Mouse (Mus musculus): Measurements from ENCODE around the gene Hhat.

Hhat gene

GRCm38 (mm10) chr1:192564691-192565090 is 206.3 kb downstream of the Hhat start:
- in situ Hi-C loops (cut with MboI, MseI) = no loop called here

- in situ Hi-C loops (cut with MboI, MseI) = no loop called here
Measured at GRCm38 (mm10) chr1:192559341-192559740, 211.7 kb downstream of the Hhat start.

DNA sequence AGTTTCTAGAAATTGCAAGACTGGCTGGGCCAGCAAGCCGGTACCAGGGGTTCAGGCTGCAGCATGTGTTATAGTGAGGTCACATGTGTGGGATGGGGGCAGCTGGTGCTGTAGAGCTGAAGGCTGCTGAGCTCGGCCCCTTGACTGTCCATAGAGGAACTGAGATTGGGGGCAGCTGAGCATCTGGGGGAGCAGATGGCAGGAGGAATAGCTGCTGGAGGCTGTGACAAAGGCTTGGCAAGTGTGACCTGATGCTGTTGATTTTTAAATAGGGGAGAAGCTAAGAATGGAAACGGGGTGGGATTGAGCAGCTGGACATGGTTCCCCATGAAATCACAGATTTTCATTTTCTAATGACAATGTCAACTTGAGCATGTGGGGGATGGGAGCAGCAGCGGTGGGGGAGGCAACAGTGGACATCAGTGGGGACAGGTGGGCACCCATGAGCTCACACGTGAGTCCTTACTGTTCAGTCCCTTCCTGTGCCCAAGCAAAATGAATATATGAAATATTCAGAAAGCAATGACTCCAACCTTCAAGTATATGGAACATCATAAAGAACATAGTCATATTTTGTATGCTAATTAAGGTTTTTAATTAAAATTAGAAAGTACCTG is 212.9 kb downstream of the Hhat start:
- in situ Hi-C loops (cut with MboI, MseI) = no loop called here

- in situ Hi-C loops (cut with MboI, MseI) = no loop called here
Measured at GRCm38 (mm10) chr1:192555516-192555915, 215.5 kb downstream of the Hhat start.

DNA sequence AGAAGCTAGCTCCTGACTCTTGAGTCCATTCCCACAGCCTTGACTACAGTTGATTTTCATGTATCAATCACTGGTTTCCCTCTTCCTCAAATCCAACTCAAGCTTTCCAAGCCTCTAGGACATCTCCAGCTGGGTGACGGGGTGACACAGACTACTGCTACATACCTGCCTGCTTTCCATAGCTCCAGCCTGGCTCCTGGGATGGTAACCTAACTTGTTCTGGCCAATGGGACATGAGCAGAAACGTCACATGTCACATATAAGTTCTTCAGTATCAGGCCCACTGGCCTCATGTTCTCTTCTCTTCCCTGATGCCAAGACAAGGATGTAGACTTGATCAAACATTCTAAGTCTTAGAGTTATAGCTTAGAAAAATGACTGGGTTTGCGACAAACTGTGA is 220.5 kb downstream of the Hhat start:
- in situ Hi-C loops (cut with MboI, MseI) = no loop called here

- in situ Hi-C loops (cut with MboI, MseI) = no loop called here
Measured at GRCm38 (mm10) chr1:192546843-192547242, 224.2 kb downstream of the Hhat start.

- in situ Hi-C loops (cut with MboI, MseI) = no loop called here
Measured at GRCm38 (mm10) chr1:192544901-192545300, 226.1 kb downstream of the Hhat start.

GRCm38 (mm10) chr1:192544091-192544490 is 226.9 kb downstream of the Hhat start:
- in situ Hi-C loops (cut with MboI, MseI) = no loop called here

DNA sequence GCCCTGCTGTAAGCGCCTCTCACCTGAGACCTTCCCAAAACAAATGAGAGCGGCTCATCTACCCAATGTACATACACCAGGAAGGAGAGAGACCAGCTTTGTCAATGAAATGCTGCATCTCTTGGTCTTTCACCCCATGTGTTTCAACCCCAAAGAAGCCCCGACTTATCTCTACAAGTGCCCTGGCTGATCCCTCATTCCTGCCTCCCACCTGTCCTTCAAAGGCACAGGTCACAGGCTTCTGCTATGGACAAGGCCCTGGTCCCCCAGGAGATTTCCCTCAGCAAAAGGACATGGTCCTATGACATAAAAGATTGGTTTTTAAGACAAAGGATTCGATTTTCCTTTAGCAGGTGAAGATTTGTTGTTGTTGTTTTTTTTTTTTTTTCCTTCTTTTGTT is 227.3 kb downstream of the Hhat start:
- in situ Hi-C loops (cut with MboI, MseI) = no loop called here

GRCm38 (mm10) chr1:192542093-192542492 is 228.9 kb downstream of the Hhat start:
- in situ Hi-C loops (cut with MboI, MseI) = no loop called here

DNA sequence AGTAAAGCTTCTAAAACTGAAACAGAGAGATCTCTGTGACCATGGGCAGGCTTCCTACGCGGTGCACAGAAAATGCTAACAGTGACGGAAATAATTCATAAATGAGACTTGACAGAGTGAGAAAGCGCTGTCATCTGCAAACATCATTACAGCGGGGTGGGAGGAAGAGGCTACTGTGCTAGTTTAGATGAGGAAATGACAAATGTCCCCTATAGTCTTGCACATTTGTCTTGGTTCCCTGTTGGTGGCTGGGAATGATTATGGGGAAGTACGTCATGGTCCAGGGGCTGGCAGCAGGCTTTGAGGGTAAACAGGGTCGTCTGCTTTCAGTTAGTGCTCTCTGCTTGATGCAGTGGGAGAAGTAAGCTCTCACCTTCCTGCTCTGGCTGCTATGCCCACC is 233.9 kb downstream of the Hhat start:
- in situ Hi-C loops (cut with MboI, MseI) = no loop called here

GRCm38 (mm10) chr1:192536440-192536839 is 234.6 kb downstream of the Hhat start:
- in situ Hi-C loops (cut with MboI, MseI) = no loop called here

GRCm38 (mm10) chr1:192533016-192533415 is 238.0 kb downstream of the Hhat start:
- in situ Hi-C loops (cut with MboI, MseI) = no loop called here

DNA sequence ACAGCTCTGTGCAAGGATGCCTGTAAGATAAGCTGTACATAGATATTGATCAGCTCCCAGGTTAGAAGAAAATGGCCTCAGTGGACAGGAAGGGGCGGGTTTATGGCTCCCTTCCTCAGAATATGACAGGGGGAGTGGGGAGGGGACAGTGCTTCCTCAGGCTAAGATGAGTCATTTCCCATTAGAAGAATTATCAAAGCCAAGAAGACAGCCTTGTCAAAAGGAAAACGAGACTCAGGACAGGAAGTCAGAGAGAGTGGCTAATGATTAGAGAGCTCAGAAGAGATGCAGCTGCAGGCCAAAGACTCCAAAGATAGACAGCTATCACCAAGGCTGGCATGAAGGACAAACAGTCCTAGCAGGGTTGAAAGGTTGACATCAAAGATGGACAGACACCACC is 238.8 kb downstream of the Hhat start:
- in situ Hi-C loops (cut with MboI, MseI) = no loop called here

DNA sequence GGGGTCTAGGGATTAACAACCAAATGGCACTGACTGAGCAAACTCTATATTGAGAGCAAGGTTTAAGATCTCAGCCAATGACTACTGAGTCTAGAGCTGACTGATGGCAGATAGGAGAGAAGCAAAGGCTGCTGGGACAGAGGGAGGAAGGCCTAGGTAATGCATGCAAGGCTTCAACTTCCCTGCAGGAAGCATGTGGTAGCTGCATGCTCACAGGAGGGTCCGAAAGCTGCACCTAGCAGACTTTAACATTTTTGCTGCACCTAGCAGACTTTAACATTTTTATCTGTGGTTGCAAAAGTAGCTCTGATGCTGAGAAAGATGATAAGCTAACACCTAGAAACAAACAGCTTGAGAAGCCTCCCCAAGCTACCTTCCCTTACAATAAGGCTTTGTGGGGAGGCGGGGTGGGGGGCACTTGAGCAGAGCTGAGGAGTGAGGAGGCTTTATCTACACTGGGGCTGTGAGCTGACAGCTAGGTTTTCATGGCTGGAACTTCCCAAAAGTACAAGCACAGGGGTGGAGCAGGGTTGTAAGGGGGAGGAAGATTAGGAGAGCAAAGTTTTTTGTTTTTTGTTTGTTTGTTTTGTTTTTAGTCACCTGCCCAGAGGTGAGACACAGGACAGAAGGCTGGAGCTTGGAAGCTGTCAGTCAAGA is 239.4 kb downstream of the Hhat start:
- in situ Hi-C loops (cut with MboI, MseI) = no loop called here

DNA sequence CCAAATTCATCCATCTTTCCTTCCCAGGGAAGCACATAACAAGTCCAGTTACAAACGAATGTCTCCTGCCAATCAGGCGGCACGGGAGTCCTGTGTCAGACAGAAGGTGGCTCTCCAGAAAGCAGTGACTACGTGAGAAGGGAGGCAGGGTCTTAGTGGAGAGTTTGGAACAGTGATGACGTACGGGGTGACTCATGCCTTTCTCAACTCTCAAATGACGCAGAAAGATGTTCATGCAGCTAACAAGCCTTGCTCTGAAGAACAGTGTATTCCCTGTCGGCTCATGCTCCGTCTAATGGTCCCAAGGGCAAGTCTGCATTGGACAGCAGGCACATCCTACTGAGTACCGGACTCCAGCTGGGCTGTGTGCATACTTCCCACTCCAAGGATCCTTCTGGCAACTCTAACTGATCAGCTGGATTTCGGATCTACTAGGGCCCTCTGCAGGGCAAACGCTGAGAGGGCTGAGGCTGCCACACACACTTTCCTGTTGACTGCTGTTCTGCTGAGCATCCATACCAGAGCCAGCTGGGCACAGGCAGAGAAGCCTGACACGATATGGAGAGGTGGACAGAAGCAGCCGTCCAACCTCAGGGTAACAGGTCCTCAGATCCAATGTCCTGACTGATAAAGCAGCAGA is 245.2 kb downstream of the Hhat start:
- in situ Hi-C loops (cut with MboI, MseI) = no loop called here

DNA sequence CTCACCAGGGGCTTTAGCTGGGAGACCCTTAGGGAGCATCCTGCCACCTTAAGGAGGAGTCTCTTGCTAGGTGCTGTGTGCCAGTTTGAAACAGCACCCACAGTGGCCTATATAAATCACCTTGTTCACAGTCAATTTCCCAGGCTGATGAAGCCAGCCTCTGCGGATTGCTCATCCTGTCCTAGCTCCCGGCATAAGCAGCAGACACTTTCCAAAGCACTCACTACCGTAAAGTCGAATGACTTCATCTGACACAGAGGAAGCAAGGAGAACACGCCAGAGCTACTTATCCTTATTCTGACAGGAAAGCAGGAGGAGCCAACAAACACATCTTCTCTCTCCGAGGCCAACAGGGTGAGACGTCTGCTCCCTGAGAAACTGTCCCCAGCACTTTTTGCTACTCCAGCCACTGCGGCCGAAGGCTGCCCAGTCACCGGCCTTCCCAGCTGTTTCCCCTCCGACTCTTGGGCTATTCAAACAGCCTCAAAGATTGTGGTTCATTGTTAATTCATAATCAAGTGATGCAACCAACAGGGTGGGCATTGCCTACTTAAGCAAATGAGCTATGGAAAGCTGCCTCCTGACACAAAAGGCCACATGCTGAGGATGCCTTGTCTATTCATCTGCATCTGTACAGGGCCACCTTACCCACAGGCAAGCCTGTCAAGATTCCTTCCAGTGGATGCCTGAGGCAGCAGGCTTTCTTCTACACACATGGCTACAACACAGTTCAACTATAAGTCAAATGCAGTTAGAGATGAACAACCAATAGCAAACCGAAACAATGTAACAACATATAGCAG is 248.4 kb downstream of the Hhat start:
- in situ Hi-C loops (cut with MboI, MseI) = no loop called here

DNA sequence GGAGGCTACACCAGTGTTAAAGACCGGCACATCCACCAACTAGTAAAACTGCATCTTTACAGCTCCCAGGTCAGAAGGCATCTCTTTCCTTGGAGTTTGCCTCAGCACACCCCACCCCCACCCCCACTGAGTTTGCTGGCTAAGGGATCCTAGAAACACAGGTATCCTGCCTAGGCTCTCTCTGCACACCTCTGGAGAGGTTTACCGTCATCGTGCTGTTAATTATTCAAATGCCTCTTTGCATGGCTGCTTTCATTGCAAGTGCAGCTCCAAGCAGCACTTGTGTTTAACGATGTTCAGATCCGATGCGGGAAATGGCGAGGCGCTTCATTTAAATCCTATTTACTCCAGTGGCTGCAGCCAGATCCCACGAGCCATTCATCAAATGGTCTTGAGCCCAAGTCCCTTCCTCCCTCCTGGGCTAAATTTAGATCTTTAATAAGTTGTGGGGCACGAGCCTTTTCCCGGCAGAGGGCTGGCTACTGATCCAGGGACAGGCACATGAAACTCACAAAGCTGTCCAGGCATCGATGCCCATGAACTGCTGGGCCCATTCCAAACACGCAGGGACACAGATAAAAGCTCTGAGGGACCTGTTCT is 250.1 kb downstream of the Hhat start:
- in situ Hi-C loops (cut with MboI, MseI) = no loop called here

DNA sequence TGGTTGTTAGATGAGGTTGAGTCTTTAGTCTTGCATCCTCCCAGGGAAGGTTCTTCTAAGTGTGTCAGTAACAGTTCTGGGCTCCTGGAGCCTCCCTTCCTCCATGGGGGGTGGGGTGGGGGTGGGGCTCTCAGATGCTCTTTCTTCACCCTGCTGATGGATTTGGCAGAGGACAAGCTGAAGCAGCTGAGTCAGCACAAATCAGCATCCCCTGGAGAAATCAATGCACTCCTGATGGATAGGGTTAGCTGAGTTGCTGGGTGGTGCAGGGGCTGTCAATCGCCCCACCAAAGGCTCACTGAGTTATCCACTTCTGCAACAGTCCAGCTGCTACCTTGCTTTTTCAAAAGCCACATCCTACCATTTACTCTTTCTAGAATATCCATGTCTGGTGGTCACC is 251.3 kb downstream of the Hhat start:
- in situ Hi-C loops (cut with MboI, MseI) = loop anchor here (5.0 to 10.0 kb wide), 3 partner anchors 88 to 375 kb away; no protein-coding TSS in a partner anchor

DNA sequence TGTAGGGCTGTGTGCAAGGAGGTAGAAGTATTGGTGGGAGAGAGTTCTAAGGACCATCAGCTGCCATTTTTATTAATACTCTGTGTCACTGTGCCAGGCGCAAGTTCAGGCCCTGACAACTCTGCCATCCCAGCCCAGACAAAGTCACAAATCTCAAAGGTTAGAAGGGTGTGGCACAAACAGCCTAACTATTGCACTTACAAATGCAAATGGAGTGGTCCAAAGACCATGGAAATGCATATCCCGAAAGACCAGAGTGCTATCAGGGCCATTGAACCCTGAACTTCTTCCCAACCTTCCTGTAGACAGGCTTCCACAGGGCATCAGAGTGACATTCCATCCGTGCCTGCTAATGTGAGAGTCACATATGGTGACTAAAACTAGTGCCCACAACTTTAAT is 255.7 kb downstream of the Hhat start:
- in situ Hi-C loops (cut with MboI, MseI) = loop anchor here (5.0 to 10.0 kb wide), 3 partner anchors 92 to 379 kb away; no protein-coding TSS in a partner anchor

DNA sequence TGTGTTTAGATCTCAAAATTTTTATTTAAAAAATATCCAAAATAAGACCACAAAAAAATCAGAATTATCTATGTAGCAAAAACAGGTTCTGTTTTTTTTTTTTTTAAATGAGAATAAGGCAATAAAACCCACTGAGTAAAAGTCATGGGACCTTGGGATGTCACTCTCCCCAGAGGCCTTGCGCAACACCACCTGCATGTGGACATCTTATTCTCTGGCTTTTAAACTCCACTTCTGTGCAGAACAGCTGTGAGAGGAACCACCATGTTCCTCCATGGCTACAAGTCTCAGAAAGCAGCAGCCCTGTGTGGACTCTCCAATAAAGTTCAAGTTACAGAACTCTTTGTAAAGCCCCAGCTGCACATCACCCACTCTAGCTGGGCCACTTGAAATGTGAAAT is 258.2 kb downstream of the Hhat start:
- in situ Hi-C loops (cut with MboI, MseI) = loop anchor here (10.0 kb wide), 2 partner anchors 192 to 382 kb away; no protein-coding TSS in a partner anchor

GRCm38 (mm10) chr1:192503651-192504050 is 267.4 kb downstream of the Hhat start:
- in situ Hi-C loops (cut with MboI, MseI) = no loop called here

Data from T-helper 1 cell (primary cell).